Mouse (Mus musculus): ENCODE measurements around the gene Gps2. TPM values are rescaled to one million over a fixed set of nuclear protein-coding genes. Genes with fewer than 3 reads are reported as not detected.
"Not testable (repeated sequence)": the region's sequence is repeated elsewhere in the genome, so short reads cannot be mapped to it uniquely, and the experiment has no call there.

Gps2 gene
- total and polyA plus RNA-seq, 2 experiments from 2014 or later = 44.4 to 64.9 TPM

DNA sequence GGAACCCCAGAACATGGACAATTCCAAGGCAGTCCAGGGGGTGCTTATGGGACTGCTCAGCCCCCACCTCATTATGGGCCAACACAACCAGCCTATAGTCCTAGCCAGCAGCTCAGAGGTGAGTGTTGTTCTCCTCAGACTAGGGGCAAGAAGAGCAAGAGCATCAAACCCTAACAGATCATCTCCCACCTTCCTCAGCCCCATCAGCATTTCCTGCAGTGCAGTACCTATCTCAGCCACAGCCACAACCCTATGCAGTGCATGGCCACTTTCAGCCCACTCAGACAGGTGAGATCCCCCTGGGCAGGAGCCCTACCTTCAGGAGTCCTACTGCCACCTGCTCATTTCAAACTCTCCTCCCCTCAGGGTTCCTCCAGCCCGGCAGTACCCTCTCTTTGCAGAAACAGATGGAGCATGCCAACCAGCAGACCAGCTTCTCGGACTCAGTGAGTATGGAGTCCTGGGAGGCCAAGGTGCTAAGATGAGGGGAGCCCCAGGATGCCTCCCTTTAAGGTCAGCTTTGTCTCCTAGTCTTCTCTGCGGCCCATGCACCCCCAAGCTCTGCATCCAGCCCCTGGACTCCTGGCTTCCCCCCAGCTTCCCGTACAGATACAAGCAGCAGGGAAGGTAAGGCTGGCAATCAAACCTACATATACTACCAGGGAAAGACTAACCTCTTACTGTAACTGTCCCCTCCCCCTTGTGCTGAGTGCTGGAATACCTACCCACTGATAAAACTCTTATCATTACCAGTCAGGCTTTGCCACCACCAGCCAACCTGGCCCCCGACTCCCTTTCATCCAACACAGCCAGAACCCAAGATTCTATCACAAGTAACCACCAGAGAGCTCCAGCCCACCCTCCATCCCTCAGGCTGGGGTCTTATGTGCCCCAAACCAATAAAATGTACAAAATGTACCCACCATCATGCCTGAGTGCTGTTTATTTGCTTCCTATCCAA lies 2.3 kb downstream of the Gps2 start:
- ATAC-seq (no peak), DNase-seq (no peak)
- H3K4me1 ChIP-seq (ENCODE audit: insufficient read depth) = peaks cover 12% of the 10 kb centered on the region
- H3K9ac ChIP-seq = no peak overlapping the region
- peak; percentile 37 for TF ChIP-seq CTCF (IDR thresholded peaks at IDR 0.05; ENCODE audit: low read depth)
- no peaks in the 10 kb centered on the region for H3K9me3 ChIP-seq (ENCODE audit: low read length)
- H3K4me2 ChIP-seq (ENCODE audit: low read depth) = no peak overlapping the region
- no peak overlapping the region for H3K27ac ChIP-seq (ENCODE audit: low read depth, low read length)
- no peaks in the 10 kb centered on the region for H3K27me3 ChIP-seq (ENCODE audit: insufficient read depth, low read length)
- no peak overlapping the region for H3K4me3 ChIP-seq (ENCODE audit: low read depth, low read length)
- peaks cover 71% of the 10 kb centered on the region for H3K36me3 ChIP-seq (ENCODE audit: insufficient read depth)
- 72% methylated on average over 5 of the region's 5 CpGs for WGBS

DNA sequence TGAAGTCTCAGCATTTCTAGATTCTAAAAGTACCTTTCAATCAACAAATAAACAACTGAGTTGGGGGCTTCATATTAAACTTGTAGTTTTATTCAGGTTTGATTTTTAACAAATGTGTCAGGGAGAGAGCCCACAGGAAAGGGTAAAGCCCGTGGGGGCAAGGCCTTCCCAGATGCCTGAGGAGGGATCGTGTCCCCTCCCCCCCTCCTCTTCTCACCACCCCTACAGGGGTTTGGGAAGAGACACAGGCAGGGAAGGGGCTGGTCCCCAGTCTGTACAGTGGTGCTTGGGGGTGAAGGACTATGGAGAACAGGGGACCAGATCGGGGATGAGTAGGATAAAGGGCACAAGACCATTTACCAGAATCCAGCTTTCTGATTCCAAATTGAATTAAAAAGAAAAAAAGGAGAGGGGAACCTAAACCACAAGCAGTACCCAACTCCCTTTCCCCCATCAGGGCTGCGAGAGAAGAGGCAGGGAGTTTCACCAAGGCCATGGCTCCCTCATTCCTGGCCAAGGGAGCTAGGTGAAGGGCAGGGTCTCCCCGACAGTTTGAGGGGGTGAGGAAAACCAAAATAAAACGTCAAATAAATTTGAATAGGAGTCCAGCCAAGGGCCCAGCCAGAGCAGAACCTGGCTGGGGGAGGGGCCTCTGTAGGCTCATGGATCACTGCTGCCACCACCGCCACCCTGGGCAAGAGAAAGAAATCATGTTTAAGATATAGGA lies 3.1 kb downstream of the Gps2 start:
- H3K9me3 ChIP-seq (ENCODE audit: low read length); ATAC-seq; H3K9ac ChIP-seq; H3K4me3 ChIP-seq (ENCODE audit: low read depth, low read length); H3K27ac ChIP-seq (ENCODE audit: low read depth, low read length); DNase-seq; H3K27me3 ChIP-seq (ENCODE audit: insufficient read depth, low read length); H3K4me2 ChIP-seq (ENCODE audit: low read depth): not testable (repeated sequence)
- WGBS = 62% methylated on average over 7 of the region's 7 CpGs
- Histone ChIP-seq H3K36me3 (ENCODE audit: insufficient read depth) (peaks cover 62% of the 10 kb centered on the region), H3K4me1 (ENCODE audit: insufficient read depth) (peaks cover 12% of the 10 kb centered on the region)

DNA sequence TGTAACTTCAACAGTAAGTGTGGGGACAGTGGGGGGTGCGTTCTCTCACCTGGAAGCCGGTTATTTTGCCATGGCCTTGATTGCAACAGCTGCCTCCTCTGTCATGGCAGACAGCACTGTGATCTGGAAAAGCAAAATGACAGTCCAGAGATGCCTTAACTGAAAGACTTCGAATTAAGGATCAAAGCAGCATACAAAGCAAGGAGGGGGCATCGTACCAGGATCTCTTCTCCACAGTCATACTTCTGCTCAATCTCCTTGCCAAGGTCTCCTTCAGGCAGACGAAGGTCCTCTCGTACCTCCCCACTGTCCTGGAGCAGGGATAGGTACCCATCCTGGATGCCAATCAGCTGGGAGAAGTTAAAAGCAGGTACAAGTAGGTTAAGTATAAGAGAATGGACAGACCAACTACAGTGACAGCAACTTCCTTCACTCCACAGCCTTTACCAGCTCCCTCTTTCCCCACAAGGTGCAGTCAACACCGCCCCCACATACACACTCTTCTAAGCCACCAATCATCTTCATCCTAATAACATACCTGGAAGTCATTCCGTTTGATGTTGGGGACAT lies 3.8 kb downstream of the Gps2 start:
- TF ChIP-seq CTCF (IDR thresholded peaks at IDR 0.05; ENCODE audit: low read depth) = no peak
- Histone ChIP-seq H3K4me2 (ENCODE audit: low read depth) (no peak overlapping the region), H3K9ac (no peak overlapping the region), H3K27ac (ENCODE audit: low read depth, low read length) (no peak overlapping the region), H3K4me1 (ENCODE audit: insufficient read depth) (peaks cover 12% of the 10 kb centered on the region), H3K36me3 (ENCODE audit: insufficient read depth) (peaks cover 56% of the 10 kb centered on the region), H3K27me3 (ENCODE audit: insufficient read depth, low read length) (no peaks in the 10 kb centered on the region), H3K4me3 (ENCODE audit: low read depth, low read length) (no peak overlapping the region), H3K9me3 (ENCODE audit: low read length) (no peaks in the 10 kb centered on the region)
- 89% methylated on average over 8 of the region's 8 CpGs for WGBS
- no peak for ATAC-seq
- DNase-seq = no peak

DNA sequence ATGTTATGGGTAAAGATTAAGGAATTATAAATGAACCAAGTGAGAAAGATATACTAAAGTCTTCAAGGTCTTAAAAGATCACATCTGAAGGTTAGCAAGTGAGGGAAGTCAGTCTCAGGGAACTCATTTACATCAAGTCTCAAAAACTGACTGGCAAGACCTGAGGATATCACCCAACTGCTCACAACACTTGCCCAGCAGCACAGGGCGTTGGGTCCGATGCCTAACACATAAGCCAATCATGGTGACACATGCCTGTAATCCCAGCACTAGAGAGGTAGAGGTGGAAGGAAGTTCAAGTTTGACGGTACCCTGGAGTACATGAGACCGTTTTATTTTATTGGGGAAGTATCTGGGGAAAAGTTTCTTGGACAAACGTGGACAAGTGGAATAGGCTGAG lies 4.4 kb downstream of the Gps2 start:
- DNase-seq (no peak), ATAC-seq (no peak)
- Histone ChIP-seq H3K4me1 (ENCODE audit: insufficient read depth) (peaks cover 12% of the 10 kb centered on the region), H3K36me3 (ENCODE audit: insufficient read depth) (peaks cover 49% of the 10 kb centered on the region), H3K27me3 (ENCODE audit: insufficient read depth, low read length) (no peaks in the 10 kb centered on the region), H3K27ac (ENCODE audit: low read depth, low read length) (no peak overlapping the region), H3K4me2 (ENCODE audit: low read depth) (no peak overlapping the region), H3K4me3 (ENCODE audit: low read depth, low read length) (no peak overlapping the region), H3K9me3 (ENCODE audit: low read length) (no peaks in the 10 kb centered on the region), H3K9ac (no peak overlapping the region)
- 85% methylated on average over 5 of the region's 5 CpGs for WGBS
- no peak for TF ChIP-seq CTCF (IDR thresholded peaks at IDR 0.05; ENCODE audit: low read depth)

DNA sequence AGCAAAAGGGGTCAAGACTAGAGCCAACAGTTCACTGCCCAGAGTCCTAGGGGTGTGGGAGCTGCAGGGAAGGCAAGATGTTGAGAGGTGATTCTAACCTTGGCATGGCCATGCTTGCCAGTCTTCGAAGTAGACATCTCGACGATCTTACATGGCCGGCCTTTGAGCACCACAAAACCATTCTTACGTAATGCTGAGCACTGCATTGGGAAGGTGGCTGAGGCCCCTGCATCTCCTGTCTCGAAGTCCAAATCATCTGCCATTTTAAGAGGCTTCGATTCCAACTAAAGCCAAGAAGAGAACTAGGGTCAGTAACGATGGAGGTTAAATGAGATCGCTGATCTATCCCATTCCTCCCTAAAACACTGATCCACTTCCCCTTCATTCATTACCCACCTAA lies 5.4 kb downstream of the Gps2 start:
- no peaks in the 10 kb centered on the region for H3K27me3 ChIP-seq (ENCODE audit: insufficient read depth, low read length)
- peak overlapping the region; percentile 95 for H3K4me2 ChIP-seq (ENCODE audit: low read depth)
- H3K9ac ChIP-seq = peak overlapping the region; percentile 87
- no peak for ATAC-seq
- H3K4me1 ChIP-seq (ENCODE audit: insufficient read depth) = peaks cover 12% of the 10 kb centered on the region
- WGBS = 83% methylated on average over 9 of the region's 9 CpGs
- TF ChIP-seq CTCF (IDR thresholded peaks at IDR 0.05; ENCODE audit: low read depth) = no peak
- peaks cover 45% of the 10 kb centered on the region for H3K36me3 ChIP-seq (ENCODE audit: insufficient read depth)
- no peak overlapping the region for H3K27ac ChIP-seq (ENCODE audit: low read depth, low read length)
- peak overlapping the region; percentile 84; the same call in 1 of the 2 replicates for H3K4me3 ChIP-seq (ENCODE audit: low read depth, low read length)
- no peak for DNase-seq
- no peaks in the 10 kb centered on the region for H3K9me3 ChIP-seq (ENCODE audit: low read length)

DNA sequence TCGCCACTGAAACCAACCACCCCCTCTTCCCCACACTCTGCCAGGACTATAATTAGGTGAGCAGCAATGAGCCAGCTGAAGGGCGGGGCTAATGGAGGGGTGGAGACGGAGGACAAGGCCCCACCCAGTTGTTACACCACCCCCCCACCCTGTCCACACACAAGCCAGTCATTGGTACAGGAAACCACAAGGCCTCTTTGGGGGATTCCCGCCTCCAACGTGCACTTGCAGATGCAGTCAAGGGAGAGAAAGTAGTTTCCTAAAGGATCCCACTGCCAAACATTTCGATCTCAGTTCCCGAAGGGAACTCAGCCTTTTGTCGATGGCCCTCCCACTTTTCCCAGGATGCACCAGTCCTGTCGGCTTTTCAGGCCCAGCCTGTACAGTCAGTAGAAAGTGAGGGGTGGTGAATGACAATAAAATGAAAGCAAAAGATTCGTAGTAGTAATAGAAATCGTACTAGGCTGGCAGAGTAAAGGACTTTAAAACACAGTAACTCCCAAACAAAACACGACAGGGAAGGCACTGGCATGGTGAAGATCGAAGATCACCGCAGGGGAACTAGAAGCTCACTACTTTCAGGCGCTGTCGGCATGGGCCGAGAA lies 6.1 kb downstream of the Gps2 start:
- Histone ChIP-seq H3K9ac (peak overlapping the region; percentile 87), H3K36me3 (ENCODE audit: insufficient read depth) (peaks cover 44% of the 10 kb centered on the region), H3K4me1 (ENCODE audit: insufficient read depth) (peaks cover 9% of the 10 kb centered on the region), H3K4me2 (ENCODE audit: low read depth) (peak overlapping the region; percentile 95), H3K4me3 (ENCODE audit: low read depth, low read length) (peak overlapping the region; percentile 84), H3K9me3 (ENCODE audit: low read length) (no peaks in the 10 kb centered on the region), H3K27me3 (ENCODE audit: insufficient read depth, low read length) (no peaks in the 10 kb centered on the region), H3K27ac (ENCODE audit: low read depth, low read length) (peak overlapping the region; percentile 95)
- 2% methylated on average over 17 of the region's 17 CpGs for WGBS
- DNase-seq (peak; percentile 71), ATAC-seq (no peak)
- no peak for TF ChIP-seq CTCF (IDR thresholded peaks at IDR 0.05; ENCODE audit: low read depth)

Measured in forebrain, postnatal 0 days (tissue).